Mouse (Mus musculus) C2C12 (cell line): Measurements from ENCODE around the gene Ms4a13.

Experiments used
- CEBPB ChIP-seq: IDR thresholded peaks from one replicate; pipeline ENCODE4 v1.6.1; 2011; ENCODE audit warnings: low read depth, mild to moderate bottlenecking, control low read depth, moderate library complexity
- CTCF ChIP-seq: IDR thresholded peaks from one replicate; pipeline ENCODE4 v1.5.1; 2011; ENCODE audit not compliant: control insufficient read depth, insufficient read depth, insufficient read length
- MAX ChIP-seq: IDR thresholded peaks from one replicate; pipeline ENCODE4 v1.6.1; 2011; ENCODE audit warnings: mild to moderate bottlenecking, control low read depth
- MYOD1 ChIP-seq: IDR thresholded peaks from one replicate; pipeline ENCODE4 v1.6.1; 2011; ENCODE audit warnings: low read depth; ENCODE audit not compliant: control insufficient read depth, insufficient read length
- MYOG ChIP-seq: IDR thresholded peaks from one replicate; pipeline ENCODE4 v1.6.1; 2011; ENCODE audit not compliant: control insufficient read depth, insufficient read length; ENCODE audit errors: extremely low read depth
- USF1 ChIP-seq: IDR thresholded peaks from one replicate; pipeline ENCODE4 v1.6.1; 2011; ENCODE audit warnings: low read depth, mild to moderate bottlenecking, control low read depth, moderate library complexity

DNA sequence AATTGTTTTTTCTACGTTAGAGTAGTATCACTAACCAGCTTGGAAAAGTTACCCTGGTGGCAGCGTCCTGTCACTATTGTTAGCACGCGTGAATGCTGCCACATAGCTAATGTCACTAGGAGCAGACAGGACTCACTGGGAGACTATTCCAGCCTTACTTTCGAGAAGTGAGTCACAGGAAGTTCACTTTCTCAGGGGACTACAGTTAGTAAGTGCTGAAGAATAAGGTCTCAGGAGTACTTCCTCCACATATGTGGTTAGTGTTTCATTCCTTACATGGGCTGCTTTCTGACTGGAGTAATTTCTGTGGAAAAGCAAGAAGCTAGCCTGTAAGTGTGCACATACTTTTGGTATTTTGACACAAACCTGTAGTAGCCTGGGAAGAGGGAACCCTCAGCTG lies 37.7 kb upstream of the Ms4a13 start:
- no peak for TF ChIP-seq CTCF
- TF ChIP-seq CEBPB = no peak
- TF ChIP-seq MAX = no peak
- no peak for TF ChIP-seq MYOG
- no peak for TF ChIP-seq USF1
- no peak for TF ChIP-seq MYOD1
